Mouse (Mus musculus) hindbrain, postnatal 0 days (tissue): ENCODE data around the gene Thbs2. TPM values are rescaled to one million over a fixed set of nuclear protein-coding genes. Genes with fewer than 3 reads are reported as not detected.

Experiments
- ATAC-seq: fragments of 200-750 bp; cut with Nextera tagmentation; 2 replicates; pipeline ENCODE4 v1.8.0; 2017; ENCODE audit warnings: mild to moderate bottlenecking, moderate TSS enrichment, moderate library complexity
- DNase-seq: peaks from one replicate; pipeline ENCODE4 v3.0.0-alpha.2; 2015; ENCODE audit warnings: low spot score
- H3K27ac ChIP-seq: fragments of 300-500 bp; sonication (generic); 2 replicates; pipeline ENCODE4 v1.5.1; 2014; ENCODE audit warnings: mild to moderate bottlenecking
- H3K27me3 ChIP-seq: fragments of 300-500 bp; sonication (generic); 2 replicates; pipeline ENCODE4 v1.6.1; 2014; ENCODE audit warnings: low read length, mixed read lengths; ENCODE audit not compliant: insufficient read depth
- H3K36me3 ChIP-seq: fragments of 300-500 bp; sonication (generic); 2 replicates; pipeline ENCODE4 v1.6.1; 2014; ENCODE audit warnings: low read length, mixed read lengths; ENCODE audit not compliant: insufficient read depth
- H3K4me1 ChIP-seq: fragments of 300-500 bp; sonication (generic); 2 replicates; pipeline ENCODE4 v1.6.1; 2014; ENCODE audit warnings: antibody characterized with exemption, low read length, mixed read lengths; ENCODE audit not compliant: insufficient read depth
- H3K4me2 ChIP-seq: fragments of 300-500 bp; sonication (generic); 2 replicates; pipeline ENCODE4 v1.6.1; 2014; ENCODE audit warnings: low read depth, mild to moderate bottlenecking, low read length, moderate library complexity, mixed read lengths
- H3K4me3 ChIP-seq: fragments of 300-500 bp; sonication (generic); 2 replicates; pipeline ENCODE4 v1.5.1; 2014; ENCODE audit warnings: low read length
- H3K9ac ChIP-seq: fragments of 300-500 bp; sonication (generic); replicated peaks from 2 replicates; pipeline ENCODE4 v1.6.1; 2014; ENCODE audit warnings: mild to moderate bottlenecking, low read length, moderate library complexity, mixed read lengths
- H3K9me3 ChIP-seq: fragments of 300-500 bp; sonication (generic); 2 replicates; pipeline ENCODE4 v1.6.1; 2016; ENCODE audit warnings: low read length, mixed read lengths
- CTCF ChIP-seq: IDR thresholded peaks from 2 replicates; pipeline ENCODE4 v1.5.1; 2016; ENCODE audit warnings: antibody characterized with exemption, control low read depth, low read depth
- WGBS: fragments of 180-500 bp; shearing (Covaris S2); extraction: QIAGEN DNeasy Blood & Tissue Kit; methylation state at CpG from one replicate; pipeline ENCODE4 v1.1.7; 2014; 5-methylcytosine and 5-hydroxymethylcytosine counted together
- polyA plus RNA-seq: library from polyadenylated mRNA; unstranded; fragments of >200 nt; fragmentation: Nextera tagmentation; extraction: Ambion mirVana; gene quantifications from 2 replicates; pipeline ENCODE4 v1.2.1, GENCODE M21; 2015
- total RNA-seq: library from RNA; depleted of rRNA; stranded (reverse); fragments of >200 nt; gene quantifications from 2 replicates; pipeline ENCODE4 v1.2.3, GENCODE M21; 2014

The Thbs2 gene
- total and polyA plus RNA-seq, 2 experiments from 2014 or later: 5.5 to 10.8 TPM

DNA sequence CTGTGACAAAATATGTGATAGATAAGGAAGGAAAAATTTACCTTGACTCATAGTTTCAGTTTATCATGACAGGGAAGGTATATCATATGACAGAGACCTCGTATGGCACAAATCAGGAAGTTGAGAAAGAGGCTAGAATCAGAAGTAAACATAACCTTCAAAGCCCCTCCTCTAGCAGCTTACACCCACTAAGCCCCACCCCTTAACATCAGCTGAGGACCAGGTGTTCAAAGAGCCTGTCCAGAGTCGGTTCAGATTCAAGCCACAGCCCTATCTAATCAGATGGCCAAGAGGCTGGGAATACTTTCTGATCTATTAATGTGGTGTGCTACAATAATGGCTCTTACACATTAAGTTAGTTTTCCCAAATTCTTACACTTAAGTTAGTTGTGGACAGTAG is 30.8 kb upstream of the Thbs2 start:
- Histone ChIP-seq H3K4me3 (no peak overlapping the region), H3K4me2 (no peak overlapping the region), H3K27ac (no peak overlapping the region), H3K27me3 (no peaks in the 10 kb centered on the region), H3K36me3 (no peaks in the 10 kb centered on the region), H3K9me3 (no peaks in the 10 kb centered on the region), H3K4me1 (no peaks in the 10 kb centered on the region), H3K9ac (no peak overlapping the region)
- DNase-seq (no peak), ATAC-seq (no peak)
- WGBS: 66% methylated on average over 2 of the region's 2 CpGs
- TF ChIP-seq CTCF: no peak

DNA sequence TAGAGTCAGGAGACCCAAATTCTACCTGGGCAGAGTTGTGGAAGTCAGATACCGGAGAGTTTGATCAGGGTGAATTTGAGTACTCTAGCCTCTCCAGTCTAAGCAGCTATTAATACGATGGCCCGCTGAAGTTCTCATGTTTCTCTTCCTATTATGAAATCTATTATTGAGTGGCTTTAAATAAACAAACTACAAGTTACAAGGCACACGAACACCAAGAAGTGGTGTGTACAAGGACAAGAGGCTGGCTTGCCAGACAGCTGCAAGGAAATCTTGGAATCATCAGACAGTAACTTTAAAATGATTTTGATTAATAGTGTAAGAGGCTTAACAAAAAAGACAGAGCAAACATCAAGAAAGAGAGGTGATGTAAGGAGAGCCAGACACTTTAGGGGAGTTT is 27.3 kb upstream of the Thbs2 start:
- Histone ChIP-seq H3K4me1 (no peaks in the 10 kb centered on the region), H3K27me3 (no peaks in the 10 kb centered on the region), H3K9ac (no peak overlapping the region), H3K36me3 (no peaks in the 10 kb centered on the region), H3K4me3 (no peak overlapping the region), H3K9me3 (no peaks in the 10 kb centered on the region), H3K4me2 (no peak overlapping the region), H3K27ac (no peak overlapping the region)
- no peak for TF ChIP-seq CTCF
- DNase-seq (no peak), ATAC-seq (no peak)
- WGBS: 88% methylated on average over 4 of the region's 4 CpGs

DNA sequence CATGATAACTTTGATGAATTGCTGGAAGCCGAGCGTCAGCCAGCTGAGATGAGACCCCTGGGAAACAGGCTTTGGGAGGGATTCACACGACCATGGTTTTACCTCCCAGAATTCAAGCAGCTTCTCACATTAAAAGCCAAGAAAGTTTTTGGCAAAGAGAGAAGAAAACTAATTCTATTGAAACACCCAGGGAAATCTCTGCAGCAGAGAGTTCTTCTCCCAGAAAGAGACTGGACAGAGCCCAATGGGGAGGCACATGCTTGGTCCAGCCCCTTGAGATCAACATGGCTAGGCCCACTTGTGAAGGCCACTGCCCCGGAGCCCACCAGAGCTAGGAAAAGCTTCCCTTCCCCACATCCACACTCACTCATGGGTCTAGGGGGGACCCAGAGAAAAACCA is 26.9 kb upstream of the Thbs2 start:
- Histone ChIP-seq H3K36me3 (no peaks in the 10 kb centered on the region), H3K27me3 (no peaks in the 10 kb centered on the region), H3K4me3 (no peak overlapping the region), H3K27ac (no peak overlapping the region), H3K9me3 (no peaks in the 10 kb centered on the region), H3K4me1 (no peaks in the 10 kb centered on the region), H3K9ac (no peak overlapping the region), H3K4me2 (no peak overlapping the region)
- 70% methylated on average over 4 of the region's 4 CpGs for WGBS
- DNase-seq (no peak), ATAC-seq (no peak)
- no peak for TF ChIP-seq CTCF

DNA sequence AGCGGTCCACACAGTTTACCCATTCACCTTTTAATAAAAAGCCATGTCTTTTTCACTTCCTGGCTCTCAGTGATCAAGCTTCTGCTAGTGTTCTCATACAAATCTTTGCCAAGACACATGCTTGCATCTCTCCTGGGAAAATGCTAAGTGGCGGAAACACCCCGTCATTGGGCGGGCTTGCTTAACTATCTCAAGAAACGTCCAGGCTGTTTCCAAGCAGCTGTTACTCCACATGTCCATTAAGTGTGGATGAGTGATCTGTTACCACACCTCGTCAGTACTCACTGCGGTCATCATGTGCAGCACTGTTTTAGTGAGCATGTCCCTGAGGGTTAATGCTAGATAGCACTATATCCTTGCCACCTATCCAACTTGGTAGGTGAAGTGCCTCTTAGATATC is 26.2 kb upstream of the Thbs2 start:
- no peak for TF ChIP-seq CTCF
- no peak overlapping the region for H3K4me2 ChIP-seq
- no peaks in the 10 kb centered on the region for H3K36me3 ChIP-seq
- no peaks in the 10 kb centered on the region for H3K27me3 ChIP-seq
- 57% methylated on average over 7 of the region's 7 CpGs for WGBS
- ATAC-seq (peak; percentile 38; the same call in 1 of the 2 replicates), DNase-seq (peak; percentile 58)
- no peak overlapping the region for H3K4me3 ChIP-seq
- H3K27ac ChIP-seq: no peak overlapping the region
- H3K4me1 ChIP-seq: no peaks in the 10 kb centered on the region
- H3K9me3 ChIP-seq: no peaks in the 10 kb centered on the region
- H3K9ac ChIP-seq: no peak overlapping the region

DNA sequence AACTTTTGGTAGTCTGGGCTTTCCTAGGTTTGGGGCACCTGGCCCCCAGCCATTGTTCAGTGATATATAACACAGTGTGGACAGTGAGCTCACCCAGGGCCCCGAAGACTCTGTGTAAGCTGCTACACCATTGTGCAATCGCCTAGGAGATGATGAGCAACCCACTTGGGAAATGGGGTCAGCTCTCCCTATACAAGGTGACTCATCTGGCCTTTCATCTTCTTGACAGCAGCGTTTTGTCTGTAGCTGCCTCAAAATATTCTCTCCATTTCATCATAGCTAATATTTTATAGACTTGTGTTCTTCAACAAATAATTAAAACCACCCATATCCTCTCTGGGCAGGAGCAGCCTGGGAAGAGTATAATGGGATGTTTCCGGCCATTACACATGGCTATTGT is 24.8 kb upstream of the Thbs2 start:
- Histone ChIP-seq H3K27ac (no peak overlapping the region), H3K9ac (no peak overlapping the region), H3K27me3 (no peaks in the 10 kb centered on the region), H3K4me3 (no peak overlapping the region), H3K4me2 (no peak overlapping the region), H3K36me3 (no peaks in the 10 kb centered on the region), H3K4me1 (no peaks in the 10 kb centered on the region), H3K9me3 (no peaks in the 10 kb centered on the region)
- no peak for TF ChIP-seq CTCF
- 24% methylated on average over 4 of the region's 4 CpGs for WGBS
- ATAC-seq: 0 out of 2 replicates have a peak, but pooled peaks have one; percentile 63
- DNase-seq: no peak

DNA sequence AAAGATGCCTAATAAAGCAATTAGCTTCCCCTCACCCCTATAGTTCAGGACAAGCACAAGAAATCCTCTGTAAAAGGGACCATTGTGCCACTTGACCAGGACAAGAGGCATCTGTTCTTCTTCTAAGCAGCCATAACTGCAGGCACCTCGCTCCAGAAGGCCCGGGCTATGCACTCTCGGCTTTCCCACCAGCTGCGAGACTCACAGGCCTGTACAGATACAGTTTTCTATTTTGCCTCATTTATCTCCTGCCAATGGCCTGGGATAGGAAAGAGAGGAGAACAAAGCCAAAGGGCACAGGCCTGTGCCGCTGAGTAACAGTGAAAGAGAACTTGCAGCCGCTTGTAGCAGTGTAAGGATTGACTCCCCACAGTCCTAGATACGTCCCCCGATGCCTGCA is 20.7 kb upstream of the Thbs2 start:
- Histone ChIP-seq H3K4me2 (no peak overlapping the region), H3K27ac (peak overlapping the region; percentile 46; the same call in 1 of the 2 replicates), H3K4me3 (no peak overlapping the region), H3K9me3 (no peaks in the 10 kb centered on the region), H3K27me3 (no peaks in the 10 kb centered on the region), H3K36me3 (no peaks in the 10 kb centered on the region), H3K4me1 (no peaks in the 10 kb centered on the region), H3K9ac (no peak overlapping the region)
- 27% methylated on average over 8 of the region's 8 CpGs for WGBS
- no peak for TF ChIP-seq CTCF
- DNase-seq (no peak), ATAC-seq (peak; percentile 75)

DNA sequence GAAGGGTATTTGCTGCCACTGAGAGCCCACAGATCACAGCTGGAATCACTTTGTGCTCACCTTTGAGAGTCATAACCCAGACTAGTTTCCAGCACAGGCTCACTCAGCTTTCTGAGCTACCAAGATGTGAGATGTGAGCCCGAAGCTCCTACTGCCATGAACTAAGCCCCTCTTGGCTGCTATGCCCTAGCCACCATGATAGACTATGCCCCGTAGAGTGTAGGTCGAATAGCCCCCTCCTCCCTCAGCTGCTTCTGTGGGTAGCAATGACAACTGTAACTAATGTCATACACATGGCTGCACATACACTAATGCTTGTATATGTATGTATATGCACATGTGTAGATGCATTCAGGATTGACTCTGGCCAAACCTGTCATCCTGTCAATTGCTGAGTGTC is 20.3 kb upstream of the Thbs2 start:
- Histone ChIP-seq H3K27me3 (no peaks in the 10 kb centered on the region), H3K4me1 (no peaks in the 10 kb centered on the region), H3K9me3 (no peaks in the 10 kb centered on the region), H3K4me2 (no peak overlapping the region), H3K36me3 (no peaks in the 10 kb centered on the region), H3K9ac (no peak overlapping the region), H3K27ac (0 out of 2 replicates have a peak overlapping the region, but pooled peaks have one; percentile 46), H3K4me3 (no peak overlapping the region)
- WGBS: 54% methylated on average over 3 of the region's 3 CpGs
- no peak for DNase-seq
- peak; percentile 53 for ATAC-seq
- TF ChIP-seq CTCF: no peak
